In genomic region chr6:6689241-6689640, GRCm38 (mm10) we compare ENCODE assay signal across 28 mouse cellular contexts.
"Had no signal": no experiment of that assay in that cellular context is flagged by ENCODE, and none has a peak within 500 bp of the region (broad histone marks: within the 10 kb centered on the region; RNA-seq: fewer than 3 reads in every experiment).

No protein-coding gene starts in this region.

- H3K27ac ChIP-seq: heart, adult 2 months; heart, embryonic 13.5 days; heart, embryonic 15.5 days; hindbrain, embryonic 10.5 days; hindbrain, embryonic 12.5 days; hindbrain, embryonic 14.5 days; intestine, embryonic 15.5 days; layer of hippocampus, adult 2 months; left cerebral cortex, adult 2 months; limb, embryonic 10.5 days; limb, embryonic 12.5 days; liver, embryonic 13.5 days had no signal

- H3K9me3 ChIP-seq: heart, embryonic 13.5 days; heart, embryonic 15.5 days; hindbrain, embryonic 10.5 days; hindbrain, embryonic 12.5 days; intestine, embryonic 15.5 days; limb, embryonic 10.5 days; limb, embryonic 12.5 days; liver, embryonic 13.5 days had no signal

- DNase-seq: gastrocnemius, postnatal 14 days; gastrocnemius, postnatal 36 days; heart, adult 11 months; heart, adult 2 months; heart, postnatal 14 days; heart, postnatal 36 days; kidney, adult 18-20 months; kidney, adult 8-10 months; kidney, postnatal 10 days; kidney, postnatal 25 days; kidney, postnatal 4 days; liver; liver, embryonic 13.5 days had no signal

- H3K4me1 ChIP-seq: heart, embryonic 15.5 days; hindbrain, embryonic 10.5 days; hindbrain, embryonic 12.5 days; intestine, embryonic 15.5 days; limb, embryonic 10.5 days; limb, embryonic 12.5 days; liver, embryonic 13.5 days had no signal

- H3K27me3 ChIP-seq: heart, embryonic 13.5 days; heart, embryonic 15.5 days; hindbrain, embryonic 12.5 days; intestine, embryonic 15.5 days; limb, embryonic 12.5 days; liver, embryonic 13.5 days had no signal

- H3K4me2 ChIP-seq: heart, embryonic 11.5 days; heart, embryonic 13.5 days; heart, embryonic 15.5 days; hindbrain, embryonic 12.5 days; hindbrain, embryonic 14.5 days; intestine, embryonic 15.5 days; limb, embryonic 12.5 days; liver, embryonic 11.5 days; liver, embryonic 13.5 days had no signal

- ATAC-seq: hindbrain, embryonic 16.5 days; inflammation-experienced regulatory T-cells, adult 6 months; intestine, embryonic 15.5 days; intestine, postnatal 0 days had no signal

- H3K4me3 ChIP-seq: heart, adult 2 months; heart, embryonic 13.5 days; heart, embryonic 15.5 days; hindbrain, embryonic 10.5 days; hindbrain, embryonic 12.5 days; intestine, embryonic 15.5 days; layer of hippocampus, adult 2 months; left cerebral cortex, adult 2 months; limb, embryonic 10.5 days; limb, embryonic 12.5 days; liver, embryonic 13.5 days had no signal

- H3K9ac ChIP-seq: heart, embryonic 13.5 days; heart, embryonic 15.5 days; hindbrain, embryonic 12.5 days; hindbrain, embryonic 14.5 days; intestine, embryonic 15.5 days; limb, embryonic 12.5 days; liver, embryonic 13.5 days had no signal

- H3K36me3 ChIP-seq: heart, embryonic 13.5 days; heart, embryonic 15.5 days; hindbrain, embryonic 10.5 days; hindbrain, embryonic 12.5 days; intestine, embryonic 15.5 days; limb, embryonic 10.5 days; limb, embryonic 12.5 days; liver, embryonic 13.5 days had no signal
